Mouse (Mus musculus) lung, adult 2 months (tissue): ENCODE measurements around the gene Psme1.

Experiments
- CTCF ChIP-seq: fragments of 200-500 bp; IDR thresholded peaks from 2 replicates; pipeline ENCODE4 v1.5.1; 2011; ENCODE audit warnings: mild to moderate bottlenecking, low read length, control low read depth; ENCODE audit not compliant: insufficient read depth
- POLR2A ChIP-seq: fragments of 200-500 bp; IDR thresholded peaks from 2 replicates; pipeline ENCODE4 v1.6.1; 2011; ENCODE audit warnings: low read depth, mild to moderate bottlenecking, control low read depth, low read length, borderline replicate concordance; ENCODE audit errors: extremely low read depth

DNA sequence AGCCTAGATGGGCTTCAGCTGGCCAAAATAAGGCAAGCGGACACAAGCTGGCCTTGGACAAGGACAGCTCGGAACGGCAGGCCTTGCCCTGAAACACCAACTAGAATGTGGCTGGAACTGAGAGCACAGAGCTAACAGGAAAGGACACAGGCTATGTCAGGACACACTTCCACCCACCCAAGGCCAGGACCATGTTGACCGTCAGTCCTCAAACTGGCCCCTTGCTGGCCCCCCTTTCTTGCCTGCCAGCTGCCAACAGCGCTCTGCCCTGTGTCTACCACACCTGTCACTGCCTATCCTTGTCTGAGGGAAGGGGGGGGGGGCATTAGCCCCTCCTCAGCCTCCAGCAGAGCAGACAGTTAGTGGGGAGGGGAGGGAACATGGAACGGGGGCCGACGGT is 2.6 kb upstream of the Psme1 start, which contains the start of gene Fitm1:
- TF ChIP-seq CTCF = no peak
- TF ChIP-seq POLR2A = no peak
